Mouse (Mus musculus) olfactory bulb, adult 2 months (tissue): ENCODE results near the gene Dnph1.

Source experiments
- CTCF ChIP-seq: fragments of 200-500 bp; IDR thresholded peaks from 2 replicates; pipeline ENCODE4 v1.5.1; 2012; ENCODE audit warnings: low read depth, mild to moderate bottlenecking, low read length, moderate library complexity; ENCODE audit not compliant: insufficient read depth
- POLR2A ChIP-seq: fragments of 200-500 bp; IDR thresholded peaks from 2 replicates; pipeline ENCODE4 v1.6.1; 2012; ENCODE audit warnings: mild to moderate bottlenecking, low read depth, low read length, moderate library complexity; ENCODE audit not compliant: insufficient read depth

DNA sequence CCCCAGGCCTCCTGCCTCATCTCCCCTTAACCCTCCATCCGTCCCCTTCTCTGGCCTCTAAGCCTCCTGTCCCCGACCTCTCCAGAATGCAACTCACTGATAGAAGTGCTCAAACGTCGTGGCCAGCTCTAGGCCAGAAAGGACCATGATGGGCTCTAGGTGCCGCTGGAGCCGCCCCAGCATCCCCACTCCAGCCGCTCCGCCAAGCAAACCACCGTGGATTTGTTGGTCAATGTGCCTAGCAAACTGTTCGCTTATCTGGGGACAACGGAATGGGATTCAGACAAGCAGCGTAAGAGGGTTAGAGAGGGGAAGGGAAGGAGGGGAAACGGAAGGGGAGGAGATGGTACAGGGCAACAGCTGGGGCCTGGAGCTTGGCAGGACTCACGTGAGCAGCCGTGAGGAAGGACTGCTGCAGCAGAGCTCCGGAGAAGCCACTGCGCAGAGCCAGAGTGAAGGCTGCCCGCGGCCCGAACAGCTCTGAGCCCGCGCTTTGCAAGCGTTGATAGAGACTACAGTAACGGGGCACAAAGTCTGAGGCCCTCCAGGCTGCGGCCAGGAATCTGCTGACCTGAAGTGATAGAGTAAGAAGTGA lies 24.0 kb downstream of the Dnph1 start:
- TF ChIP-seq POLR2A (no peak), CTCF (no peak)
